Mouse (Mus musculus): Measurements from ENCODE around the gene Gm17581. TPM values are rescaled to one million over a fixed set of nuclear protein-coding genes. Genes with fewer than 3 reads are reported as not detected.
"Not testable (repeated sequence)": the region's sequence is repeated elsewhere in the genome, so short reads cannot be mapped to it uniquely, and the experiment has no call there.

Gm17581 gene
- polyA plus RNA-seq (2014; fragmentation: Nextera tagmentation; extraction: Ambion mirVana): not detected in 2 replicates

DNA sequence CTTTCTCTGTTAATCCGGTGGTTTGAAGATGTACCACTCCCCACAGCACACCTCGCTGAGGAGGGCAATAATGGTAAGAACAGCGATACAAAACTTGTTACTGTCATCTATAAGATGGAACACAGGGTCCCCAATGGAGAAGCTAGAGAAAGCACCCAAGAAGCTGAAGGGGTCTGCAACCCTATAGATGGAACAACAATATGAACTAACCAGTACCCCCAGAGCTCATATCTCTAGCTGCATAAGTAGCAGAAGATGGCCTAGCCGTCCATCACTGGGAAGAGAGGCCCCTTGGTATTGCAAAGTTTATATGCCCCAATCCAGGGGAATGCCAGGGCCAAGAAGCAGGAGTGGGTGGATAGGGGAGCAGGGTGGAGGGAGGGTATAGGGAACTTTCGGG, at the start of gene Gm17581:
Gm17581 (minus strand) TSS at position 101 of the 400 bp plus-strand sequence.
- not testable (repeated sequence) for H3K36me3 ChIP-seq (replicated peaks; ENCODE audit: control insufficient read depth, insufficient read depth, low read depth, low read length); H3K27ac ChIP-seq (replicated peaks; ENCODE audit: low read depth, low read length); H3K4me3 ChIP-seq (ENCODE audit: low read depth, low read length); ATAC-seq (replicated peaks; ENCODE audit: insufficient number of reproducible peaks, low FRiP score, low TSS enrichment, low read depth); H3K27me3 ChIP-seq (ENCODE audit: control insufficient read depth, insufficient read depth, low read length); H3K9me3 ChIP-seq (replicated peaks; ENCODE audit: control insufficient read depth, low read length); H3K4me2 ChIP-seq (ENCODE audit: low read depth, low read length); DNase-seq (ENCODE audit: low spot score); H3K4me1 ChIP-seq (ENCODE audit: control insufficient read depth, insufficient read depth, low read length); H3K9ac ChIP-seq (replicated peaks; ENCODE audit: low read length)
- 86% methylated on average over 5 of the region's 5 CpGs for WGBS

DNA sequence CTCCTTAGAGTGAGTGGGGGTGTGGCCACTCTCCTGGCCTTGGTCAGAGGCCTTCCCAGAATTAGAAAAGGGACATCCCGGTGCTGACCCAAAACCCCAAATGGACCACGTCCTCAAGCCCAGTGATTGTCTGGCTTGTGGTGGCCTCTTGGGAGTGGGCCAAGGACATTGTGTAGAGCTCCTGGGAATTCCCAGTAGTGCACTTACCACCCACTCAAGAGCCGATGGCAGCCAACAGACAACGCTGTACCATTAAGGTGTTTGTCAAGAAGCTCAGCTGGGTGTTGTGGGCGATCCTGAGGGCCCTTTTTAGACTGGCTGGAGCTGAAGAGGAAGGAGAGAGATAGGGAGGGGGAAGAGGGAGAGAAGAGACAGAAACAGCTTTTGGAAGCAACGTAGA, 48.9 kb upstream of the Gm17581 start:
- Histone ChIP-seq H3K9ac (replicated peaks; ENCODE audit: low read length) (no peak overlapping the region), H3K4me1 (ENCODE audit: control insufficient read depth, insufficient read depth, low read length) (no peaks in the 10 kb centered on the region), H3K4me2 (ENCODE audit: low read depth, low read length) (no peak overlapping the region), H3K27ac (replicated peaks; ENCODE audit: low read depth, low read length) (no peak overlapping the region), H3K27me3 (ENCODE audit: control insufficient read depth, insufficient read depth, low read length) (no peaks in the 10 kb centered on the region), H3K36me3 (replicated peaks; ENCODE audit: control insufficient read depth, insufficient read depth, low read depth, low read length) (no peaks in the 10 kb centered on the region), H3K4me3 (ENCODE audit: low read depth, low read length) (no peak overlapping the region), H3K9me3 (replicated peaks; ENCODE audit: control insufficient read depth, low read length) (no peaks in the 10 kb centered on the region)
- DNase-seq (ENCODE audit: low spot score): no peak
- WGBS: 76% methylated on average over 6 of the region's 6 CpGs
- no peak for ATAC-seq (replicated peaks; ENCODE audit: insufficient number of reproducible peaks, low FRiP score, low TSS enrichment, low read depth)

DNA sequence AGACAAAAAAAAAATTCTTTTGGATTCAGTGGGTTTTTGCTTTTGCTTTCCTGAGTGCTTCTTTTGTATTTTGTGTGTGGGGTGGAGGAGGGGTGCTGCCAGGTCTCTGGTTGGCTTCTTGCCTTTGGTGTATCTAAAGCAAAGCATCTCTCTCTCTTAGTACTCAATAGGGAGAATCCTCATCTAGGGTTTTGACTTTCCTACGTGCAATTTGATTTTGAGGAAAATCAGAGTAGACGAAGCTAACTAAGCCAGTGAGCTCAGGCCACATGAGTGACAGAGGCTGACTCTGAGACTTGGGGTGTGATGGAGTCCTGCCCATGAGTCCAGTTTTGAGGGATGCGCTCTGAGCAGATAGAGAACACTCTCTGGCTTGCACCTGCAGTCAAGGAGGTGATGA, 43.8 kb upstream of the Gm17581 start:
- no peak overlapping the region for H3K27ac ChIP-seq (replicated peaks; ENCODE audit: low read depth, low read length)
- ATAC-seq (replicated peaks; ENCODE audit: insufficient number of reproducible peaks, low FRiP score, low TSS enrichment, low read depth) (no peak), DNase-seq (ENCODE audit: low spot score) (no peak)
- no peak overlapping the region for H3K4me2 ChIP-seq (ENCODE audit: low read depth, low read length)
- H3K9me3 ChIP-seq (replicated peaks; ENCODE audit: control insufficient read depth, low read length): no peaks in the 10 kb centered on the region
- H3K4me3 ChIP-seq (ENCODE audit: low read depth, low read length): no peak overlapping the region
- H3K9ac ChIP-seq (replicated peaks; ENCODE audit: low read length): no peak overlapping the region
- H3K27me3 ChIP-seq (ENCODE audit: control insufficient read depth, insufficient read depth, low read length): peaks cover 9% of the 10 kb centered on the region
- WGBS: 72% methylated on average over 3 of the region's 3 CpGs
- no peaks in the 10 kb centered on the region for H3K36me3 ChIP-seq (replicated peaks; ENCODE audit: control insufficient read depth, insufficient read depth, low read depth, low read length)
- no peaks in the 10 kb centered on the region for H3K4me1 ChIP-seq (ENCODE audit: control insufficient read depth, insufficient read depth, low read length)

DNA sequence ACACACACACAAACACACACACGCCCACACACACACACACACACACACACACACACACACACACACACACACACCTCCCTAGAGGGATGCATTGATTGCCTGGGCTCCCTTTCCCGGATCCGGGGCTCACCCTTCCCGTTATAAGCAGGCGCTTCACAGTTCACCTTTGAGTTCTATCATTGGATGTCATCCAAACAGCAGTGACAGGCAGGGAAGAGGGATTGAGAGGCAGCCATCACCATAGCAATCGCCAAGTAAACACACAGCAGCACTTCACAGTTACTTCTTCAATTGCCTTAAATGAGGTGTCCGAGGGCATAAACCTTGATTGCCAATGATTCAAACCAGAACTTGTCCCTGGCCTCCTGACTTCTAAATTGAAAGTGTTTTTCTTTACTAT, 43.4 kb upstream of the Gm17581 start:
- no peak for DNase-seq (ENCODE audit: low spot score)
- Histone ChIP-seq H3K4me2 (ENCODE audit: low read depth, low read length) (no peak overlapping the region), H3K27me3 (ENCODE audit: control insufficient read depth, insufficient read depth, low read length) (peaks cover 13% of the 10 kb centered on the region), H3K27ac (replicated peaks; ENCODE audit: low read depth, low read length) (no peak overlapping the region), H3K4me3 (ENCODE audit: low read depth, low read length) (no peak overlapping the region), H3K9me3 (replicated peaks; ENCODE audit: control insufficient read depth, low read length) (no peaks in the 10 kb centered on the region), H3K4me1 (ENCODE audit: control insufficient read depth, insufficient read depth, low read length) (no peaks in the 10 kb centered on the region), H3K9ac (replicated peaks; ENCODE audit: low read length) (no peak overlapping the region), H3K36me3 (replicated peaks; ENCODE audit: control insufficient read depth, insufficient read depth, low read depth, low read length) (no peaks in the 10 kb centered on the region)
- WGBS: 63% methylated on average over 7 of the region's 7 CpGs
- ATAC-seq (replicated peaks; ENCODE audit: insufficient number of reproducible peaks, low FRiP score, low TSS enrichment, low read depth): no peak

DNA sequence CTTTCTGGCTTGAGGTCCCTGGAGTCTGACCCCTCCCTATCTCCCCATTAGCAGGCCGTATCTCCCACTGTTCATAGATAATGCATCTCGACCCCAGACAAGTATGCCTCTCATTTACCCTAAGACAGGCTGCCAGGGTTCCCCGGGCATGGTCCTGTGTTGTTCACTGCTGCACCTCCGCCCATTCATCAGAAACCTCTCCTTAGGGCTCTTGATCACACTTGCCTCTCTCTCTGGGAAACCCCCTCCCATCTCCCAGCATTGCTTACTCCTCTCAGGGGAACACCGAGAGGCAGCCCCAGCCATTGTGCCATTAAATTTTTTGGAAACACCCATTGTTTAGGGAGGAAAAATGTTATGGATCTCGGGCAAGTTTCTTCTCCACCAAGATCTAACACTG, 42.3 kb upstream of the Gm17581 start:
- WGBS: 72% methylated on average over 6 of the region's 6 CpGs
- ATAC-seq (replicated peaks; ENCODE audit: insufficient number of reproducible peaks, low FRiP score, low TSS enrichment, low read depth): no peak
- H3K27me3 ChIP-seq (ENCODE audit: control insufficient read depth, insufficient read depth, low read length): peaks cover 18% of the 10 kb centered on the region

DNA sequence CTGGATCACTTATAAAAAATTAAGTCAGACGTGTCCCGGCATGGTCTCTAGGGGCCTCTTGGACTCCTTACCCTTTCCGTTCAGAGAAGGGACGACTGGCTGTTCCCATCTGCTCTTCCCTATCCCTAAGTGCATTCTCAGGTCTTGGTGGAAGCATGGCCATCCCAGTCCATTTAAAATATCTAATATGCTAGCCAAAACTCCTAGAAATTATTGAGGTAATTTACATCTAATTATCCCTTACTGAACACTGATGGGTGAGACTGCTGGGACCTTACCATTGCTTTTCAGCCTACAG, 42.0 kb upstream of the Gm17581 start:
- 78% methylated on average over 4 of the region's 4 CpGs for WGBS
- H3K4me2 ChIP-seq (ENCODE audit: low read depth, low read length): no peak overlapping the region
- H3K9ac ChIP-seq (replicated peaks; ENCODE audit: low read length): no peak overlapping the region
- ATAC-seq (replicated peaks; ENCODE audit: insufficient number of reproducible peaks, low FRiP score, low TSS enrichment, low read depth) (no peak), DNase-seq (ENCODE audit: low spot score) (no peak)
- H3K36me3 ChIP-seq (replicated peaks; ENCODE audit: control insufficient read depth, insufficient read depth, low read depth, low read length): no peaks in the 10 kb centered on the region
- no peaks in the 10 kb centered on the region for H3K4me1 ChIP-seq (ENCODE audit: control insufficient read depth, insufficient read depth, low read length)
- peaks cover 18% of the 10 kb centered on the region for H3K27me3 ChIP-seq (ENCODE audit: control insufficient read depth, insufficient read depth, low read length)
- no peak overlapping the region for H3K27ac ChIP-seq (replicated peaks; ENCODE audit: low read depth, low read length)
- H3K4me3 ChIP-seq (ENCODE audit: low read depth, low read length): no peak overlapping the region
- no peaks in the 10 kb centered on the region for H3K9me3 ChIP-seq (replicated peaks; ENCODE audit: control insufficient read depth, low read length)

More for the DNA sequence above, 42.3 kb upstream of the Gm17581 start:
- no peaks in the 10 kb centered on the region for H3K4me1 ChIP-seq (ENCODE audit: control insufficient read depth, insufficient read depth, low read length)
- DNase-seq (ENCODE audit: low spot score): no peak
- H3K36me3 ChIP-seq (replicated peaks; ENCODE audit: control insufficient read depth, insufficient read depth, low read depth, low read length): no peaks in the 10 kb centered on the region
- no peak overlapping the region for H3K4me3 ChIP-seq (ENCODE audit: low read depth, low read length)
- no peak overlapping the region for H3K4me2 ChIP-seq (ENCODE audit: low read depth, low read length)
- no peak overlapping the region for H3K9ac ChIP-seq (replicated peaks; ENCODE audit: low read length)
- no peak overlapping the region for H3K27ac ChIP-seq (replicated peaks; ENCODE audit: low read depth, low read length)
- no peaks in the 10 kb centered on the region for H3K9me3 ChIP-seq (replicated peaks; ENCODE audit: control insufficient read depth, low read length)

DNA sequence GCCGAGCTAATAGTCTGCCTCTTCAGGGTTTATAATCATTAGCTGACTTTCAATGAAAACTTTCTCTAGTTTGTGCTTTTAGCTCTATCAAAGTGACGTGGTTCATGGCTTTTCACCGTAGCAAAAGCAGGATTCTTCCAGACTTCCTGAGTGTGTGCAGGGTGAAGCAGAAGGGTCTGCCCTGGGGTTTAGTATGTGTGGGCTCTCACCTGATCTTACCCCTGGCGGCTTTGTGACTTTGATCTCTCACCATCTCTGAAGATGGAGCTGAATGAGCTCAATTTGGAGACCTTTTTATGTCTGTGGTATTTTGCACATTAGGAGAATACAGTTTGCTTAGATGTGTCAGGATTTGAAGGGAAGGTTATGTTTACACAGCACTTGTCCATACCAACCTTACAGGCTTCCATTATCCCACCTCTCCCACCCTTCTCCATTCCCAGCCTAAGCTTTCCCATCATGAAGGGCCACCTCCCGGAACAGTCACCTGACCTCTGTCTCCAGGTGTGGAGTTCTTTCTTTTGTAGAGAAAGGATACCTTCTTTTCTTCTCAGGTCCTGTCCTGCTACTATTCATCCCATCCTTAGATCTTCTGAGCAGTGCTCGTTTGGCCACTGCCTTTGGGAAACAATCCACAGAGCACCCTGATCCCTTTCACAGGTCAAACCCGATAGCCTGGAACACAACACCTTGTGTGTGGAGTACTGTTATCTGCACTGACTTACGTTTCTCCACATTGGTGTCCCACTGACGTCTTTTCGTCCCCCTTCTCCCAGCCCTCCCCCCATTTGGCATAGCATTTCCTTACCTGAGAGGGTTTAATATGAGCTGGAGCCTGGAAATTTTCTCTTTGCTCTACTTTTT, 41.4 kb upstream of the Gm17581 start:
- no peak overlapping the region for H3K9ac ChIP-seq (replicated peaks; ENCODE audit: low read length)
- peaks cover 18% of the 10 kb centered on the region for H3K27me3 ChIP-seq (ENCODE audit: control insufficient read depth, insufficient read depth, low read length)
- H3K4me2 ChIP-seq (ENCODE audit: low read depth, low read length): no peak overlapping the region
- WGBS: 67% methylated on average over 10 of the region's 10 CpGs
- ATAC-seq (replicated peaks; ENCODE audit: insufficient number of reproducible peaks, low FRiP score, low TSS enrichment, low read depth) (no peak), DNase-seq (ENCODE audit: low spot score) (no peak)
- H3K27ac ChIP-seq (replicated peaks; ENCODE audit: low read depth, low read length): no peak overlapping the region
- H3K36me3 ChIP-seq (replicated peaks; ENCODE audit: control insufficient read depth, insufficient read depth, low read depth, low read length): no peaks in the 10 kb centered on the region
- H3K9me3 ChIP-seq (replicated peaks; ENCODE audit: control insufficient read depth, low read length): no peaks in the 10 kb centered on the region
- no peaks in the 10 kb centered on the region for H3K4me1 ChIP-seq (ENCODE audit: control insufficient read depth, insufficient read depth, low read length)
- H3K4me3 ChIP-seq (ENCODE audit: low read depth, low read length): no peak overlapping the region

DNA sequence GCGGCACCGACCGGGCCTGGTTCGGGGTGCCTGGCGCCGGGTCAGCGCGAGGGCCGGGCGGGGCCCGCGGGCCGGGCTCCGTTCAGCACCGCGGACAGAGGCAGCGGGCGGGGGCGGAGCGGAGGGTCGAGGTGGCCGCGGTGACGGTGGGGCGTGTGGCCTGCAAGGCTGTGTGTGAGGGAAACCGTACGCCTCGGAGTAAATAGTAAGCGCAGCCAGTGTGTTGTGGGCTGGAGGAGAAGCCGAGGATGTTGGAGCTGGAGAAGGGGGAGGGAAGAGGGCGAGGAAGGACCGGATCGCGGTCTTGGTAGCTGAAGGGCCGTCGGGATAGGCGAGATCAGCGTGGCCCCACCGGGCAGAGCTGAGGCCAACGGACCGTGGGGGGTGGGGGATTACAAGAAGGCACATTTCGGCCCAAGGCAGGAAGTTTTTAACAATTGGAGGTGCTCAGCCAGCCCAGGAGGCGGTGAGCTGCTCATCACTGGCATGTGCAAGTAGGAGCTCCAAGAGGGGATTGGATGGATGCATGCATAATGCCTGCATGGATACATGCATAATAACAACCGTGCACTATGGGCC, 40.1 kb upstream of the Gm17581 start:
- peaks cover 18% of the 10 kb centered on the region for H3K27me3 ChIP-seq (ENCODE audit: control insufficient read depth, insufficient read depth, low read length)
- H3K4me2 ChIP-seq (ENCODE audit: low read depth, low read length): peak overlapping the region; percentile 87
- no peak overlapping the region for H3K27ac ChIP-seq (replicated peaks; ENCODE audit: low read depth, low read length)
- peak overlapping the region; percentile 40 for H3K4me3 ChIP-seq (ENCODE audit: low read depth, low read length)
- H3K4me1 ChIP-seq (ENCODE audit: control insufficient read depth, insufficient read depth, low read length): no peaks in the 10 kb centered on the region
- DNase-seq (ENCODE audit: low spot score) (peak; percentile 77), ATAC-seq (replicated peaks; ENCODE audit: insufficient number of reproducible peaks, low FRiP score, low TSS enrichment, low read depth) (peak; percentile 76; the same call in 1 of the 2 replicates)
- H3K36me3 ChIP-seq (replicated peaks; ENCODE audit: control insufficient read depth, insufficient read depth, low read depth, low read length): no peaks in the 10 kb centered on the region
- H3K9me3 ChIP-seq (replicated peaks; ENCODE audit: control insufficient read depth, low read length): no peaks in the 10 kb centered on the region
- peak overlapping the region; percentile 7; the same call in 1 of the 2 replicates for H3K9ac ChIP-seq (replicated peaks; ENCODE audit: low read length)
- WGBS: under 1% methylated on average over 31 of the region's 44 CpGs
